Mouse (Mus musculus) retina, postnatal 7 days (tissue): Measurements from ENCODE around the gene Fgfr2.

Source experiments
- DNase-seq: peaks from one replicate; pipeline ENCODE4 v3.0.0-alpha.2; 2012; ENCODE audit warnings: low read depth, low spot score

Fgfr2 gene

GRCm38 (mm10) chr7:131553771-131554175 is 1569.4 kb downstream of the Fgfr2 start:
- DNase-seq: no peak

GRCm38 (mm10) chr7:131552781-131553180 is 1570.4 kb downstream of the Fgfr2 start:
- no peak for DNase-seq

- DNase-seq: no peak
Measured at GRCm38 (mm10) chr7:131551931-131552741, 1571.0 kb downstream of the Fgfr2 start.

- no peak for DNase-seq
Measured at GRCm38 (mm10) chr7:131551471-131551870, 1571.7 kb downstream of the Fgfr2 start.

- DNase-seq: no peak
Measured at GRCm38 (mm10) chr7:131548473-131548872, 1574.7 kb downstream of the Fgfr2 start, which contains the start of gene Hmx2. Hmx2 (plus strand) TSS chr7:131548773.

GRCm38 (mm10) chr7:131547481-131547880 is 1575.7 kb downstream of the Fgfr2 start:
- DNase-seq: no peak

- no peak for DNase-seq
Measured at GRCm38 (mm10) chr7:131546423-131546822, 1576.7 kb downstream of the Fgfr2 start.

GRCm38 (mm10) chr7:131545701-131546385 is 1577.3 kb downstream of the Fgfr2 start:
- DNase-seq: no peak

GRCm38 (mm10) chr7:131544871-131545270 is 1578.3 kb downstream of the Fgfr2 start:
- no peak for DNase-seq

GRCm38 (mm10) chr7:131543623-131544481 is 1579.3 kb downstream of the Fgfr2 start:
- no peak for DNase-seq

- DNase-seq: no peak
Measured at GRCm38 (mm10) chr7:131542872-131543622, 1580.1 kb downstream of the Fgfr2 start.

- DNase-seq: no peak
Measured at GRCm38 (mm10) chr7:131542115-131542871, 1580.9 kb downstream of the Fgfr2 start, which contains the start of gene Hmx3. Hmx3 (plus strand) TSS chr7:131542867.

- no peak for DNase-seq
Measured at GRCm38 (mm10) chr7:131541184-131542114, 1581.7 kb downstream of the Fgfr2 start.

GRCm38 (mm10) chr7:131539979-131540378 is 1583.2 kb downstream of the Fgfr2 start:
- DNase-seq: peak; percentile 61

GRCm38 (mm10) chr7:131503739-131504138 is 1619.4 kb downstream of the Fgfr2 start:
- DNase-seq: no peak

GRCm38 (mm10) chr7:131478403-131478802 is 1644.7 kb downstream of the Fgfr2 start:
- no peak for DNase-seq

- no peak for DNase-seq
Measured at GRCm38 (mm10) chr7:131477140-131477539, 1646.0 kb downstream of the Fgfr2 start.

GRCm38 (mm10) chr7:131471551-131471950 is 1651.6 kb downstream of the Fgfr2 start:
- DNase-seq: no peak

- DNase-seq: no peak
Measured at GRCm38 (mm10) chr7:131469506-131469905, 1653.6 kb downstream of the Fgfr2 start.
